Mouse (Mus musculus) lung, adult 2 months (tissue): ENCODE measurements around the gene Ereg.

Experiments
- CTCF ChIP-seq: fragments of 200-500 bp; IDR thresholded peaks from 2 replicates; pipeline ENCODE4 v1.5.1; 2011; ENCODE audit warnings: mild to moderate bottlenecking, low read length, control low read depth; ENCODE audit not compliant: insufficient read depth
- POLR2A ChIP-seq: fragments of 200-500 bp; IDR thresholded peaks from 2 replicates; pipeline ENCODE4 v1.6.1; 2011; ENCODE audit warnings: low read depth, mild to moderate bottlenecking, control low read depth, low read length, borderline replicate concordance; ENCODE audit errors: extremely low read depth

DNA sequence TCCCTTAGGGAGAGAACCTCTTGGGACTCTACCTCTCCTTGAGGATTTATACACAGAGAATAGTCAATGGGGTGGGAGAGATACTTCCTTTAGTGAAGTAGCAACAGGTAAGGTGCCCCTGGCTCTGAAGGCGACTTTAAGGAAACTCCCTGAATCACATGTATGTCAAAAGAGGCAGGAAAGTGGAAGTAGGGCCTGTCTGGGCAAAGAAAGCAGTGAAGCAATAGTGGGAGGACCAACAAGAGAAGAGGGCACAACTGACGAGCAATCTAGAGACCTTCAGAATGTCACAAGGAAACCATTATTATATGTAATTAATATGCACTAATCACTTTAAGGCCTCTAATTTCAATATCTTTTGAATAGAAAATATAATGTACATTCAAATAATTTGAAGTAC, 39.5 kb downstream of the Ereg start:
- TF ChIP-seq CTCF (no peak), POLR2A (no peak)
